Mouse (Mus musculus) ES-E14 (cell line): ENCODE measurements at regions not wholly inside any gene's neighbourhood (a gene's known extent, or its start where the extent isn't known, plus 50 kb on each side); places are given as distances from the start of the nearest gene placed in this dataset.

Experiments
- CHD2 ChIP-seq: IDR thresholded peaks from 2 replicates; pipeline ENCODE4 v1.6.1; 2014; ENCODE audit warnings: mild to moderate bottlenecking, low read depth, low read length, inconsistent platforms
- HCFC1 ChIP-seq: IDR thresholded peaks from 2 replicates; pipeline ENCODE4 v1.6.1; 2012; ENCODE audit warnings: low read length, inconsistent platforms, borderline replicate concordance; ENCODE audit not compliant: insufficient read depth
- ZC3H11A ChIP-seq: IDR thresholded peaks from 2 replicates; pipeline ENCODE4 v1.6.1; 2012; ENCODE audit warnings: low read depth, mild to moderate bottlenecking, inconsistent platforms, low read length, borderline replicate concordance
- ZNF384 ChIP-seq: IDR thresholded peaks from 2 replicates; pipeline ENCODE4 v1.6.1; 2012; ENCODE audit warnings: low read depth, low read length, inconsistent platforms

DNA sequence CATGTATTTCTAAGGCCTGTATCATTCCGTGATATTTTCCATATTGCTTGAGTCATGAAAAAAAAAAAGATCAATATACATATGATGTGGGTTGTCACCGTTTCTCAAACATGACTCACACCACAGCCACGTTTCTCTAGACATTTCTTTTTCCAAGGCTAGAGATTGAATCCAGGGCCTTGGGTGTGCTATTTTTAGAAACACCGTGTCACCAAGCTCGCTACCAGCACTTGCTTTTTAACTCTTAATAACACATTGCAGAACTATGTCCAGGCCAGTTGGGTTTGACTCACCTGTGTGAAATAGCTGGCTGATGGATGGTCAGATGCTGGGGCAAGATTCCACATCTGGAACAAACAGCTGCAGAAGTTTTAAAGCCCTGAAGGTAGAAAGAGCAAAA lies 209.6 kb upstream of the Arid2 start:
- no peak for TF ChIP-seq ZNF384
- TF ChIP-seq CHD2 = no peak
- no peak for TF ChIP-seq ZC3H11A
- TF ChIP-seq HCFC1 = no peak
